Mouse (Mus musculus) neural tube, embryonic 13.5 days (tissue): ENCODE results near the gene Cdc27. TPM values are rescaled to one million over a fixed set of nuclear protein-coding genes. Genes with fewer than 3 reads are reported as not detected.
"Not testable (repeated sequence)": the region's sequence is repeated elsewhere in the genome, so short reads cannot be mapped to it uniquely, and the experiment has no call there.

Experiments used
- ATAC-seq: fragments of 200-750 bp; cut with Nextera tagmentation; 2 replicates; pipeline ENCODE4 v1.8.0; 2017; ENCODE audit warnings: low read depth, mild to moderate bottlenecking, moderate TSS enrichment, moderate library complexity
- H3K27ac ChIP-seq: fragments of 300-500 bp; sonication (generic); replicated peaks from 2 replicates; pipeline ENCODE4 v1.5.1; 2015; ENCODE audit warnings: moderate library complexity, mild to moderate bottlenecking, inconsistent platforms
- H3K27me3 ChIP-seq: fragments of 300-500 bp; sonication (generic); 2 replicates; pipeline ENCODE4 v1.6.1; 2015; ENCODE audit warnings: mild to moderate bottlenecking, inconsistent platforms
- H3K36me3 ChIP-seq: fragments of 300-500 bp; sonication (generic); 2 replicates; pipeline ENCODE4 v1.6.1; 2015; ENCODE audit warnings: mild to moderate bottlenecking, inconsistent platforms
- H3K4me1 ChIP-seq: fragments of 300-500 bp; sonication (generic); replicated peaks from 2 replicates; pipeline ENCODE4 v1.6.1; 2015; ENCODE audit warnings: inconsistent platforms
- H3K4me2 ChIP-seq: fragments of 300-500 bp; sonication (generic); 2 replicates; pipeline ENCODE4 v1.6.1; 2015; ENCODE audit warnings: inconsistent platforms, mild to moderate bottlenecking, moderate library complexity
- H3K4me3 ChIP-seq: fragments of 300-500 bp; sonication (generic); 2 replicates; pipeline ENCODE4 v1.5.1; 2015; ENCODE audit warnings: mild to moderate bottlenecking, inconsistent platforms
- H3K9ac ChIP-seq: fragments of 300-500 bp; sonication (generic); 2 replicates; pipeline ENCODE4 v1.6.1; 2015; ENCODE audit warnings: moderate library complexity, mild to moderate bottlenecking, inconsistent platforms
- H3K9me3 ChIP-seq: fragments of 300-500 bp; sonication (generic); 2 replicates; pipeline ENCODE4 v1.6.1; 2016; ENCODE audit warnings: inconsistent platforms
- WGBS: fragments of 180-500 bp; shearing (Covaris S2); methylation state at CpG from one replicate; pipeline ENCODE4 v1.1.7; 2015; 5-methylcytosine and 5-hydroxymethylcytosine counted together
- polyA plus RNA-seq: library from polyadenylated mRNA; unstranded; fragments of >200 nt; fragmentation: Nextera tagmentation; extraction: Ambion mirVana; gene quantifications from 2 replicates; pipeline ENCODE4 v1.2.1, GENCODE M21; 2015

Gene Cdc27
- polyA plus RNA-seq, 1 experiment from 2014 or later = 40.6 TPM

DNA sequence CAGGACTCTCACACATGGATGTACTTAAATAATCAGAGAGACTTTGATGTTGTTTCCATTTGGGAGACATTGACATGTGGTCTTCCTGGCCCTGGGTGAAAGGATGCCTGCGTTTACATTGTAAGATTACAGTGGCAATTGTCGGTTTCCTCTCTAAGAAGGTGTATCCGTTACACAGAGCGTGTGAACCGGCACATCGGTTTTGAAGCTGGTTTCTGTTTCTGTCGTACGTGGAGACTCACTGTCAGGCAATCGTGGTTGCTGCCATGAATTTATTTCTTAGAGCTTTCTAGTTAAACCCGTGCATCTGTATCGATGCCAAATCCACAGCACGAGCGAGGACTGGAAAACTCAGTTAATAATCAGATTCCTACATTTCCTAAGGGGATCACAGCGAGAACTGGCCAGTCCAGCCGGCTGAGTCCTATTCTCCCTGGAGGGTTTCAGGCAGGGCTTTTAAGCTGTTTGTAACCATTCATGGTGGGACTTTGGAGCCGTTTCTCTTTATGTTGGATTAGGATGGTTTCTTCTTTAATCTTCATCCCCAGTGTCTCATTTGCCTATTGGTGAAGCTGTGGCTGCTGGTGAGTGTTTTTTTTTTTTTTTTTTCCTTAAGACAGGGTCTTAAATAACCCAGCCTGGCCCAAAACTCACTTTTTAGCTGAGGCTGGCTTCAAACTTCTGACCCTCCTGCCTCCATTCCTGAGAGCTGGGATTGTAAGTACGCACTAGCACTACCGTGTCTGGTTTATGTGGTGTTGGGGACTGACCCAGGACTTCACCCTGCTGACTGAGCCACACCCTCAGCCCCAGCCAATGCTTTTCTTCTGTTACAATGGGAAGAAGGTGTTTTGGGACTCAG is 31.3 kb upstream of the Cdc27 start:
- H3K4me1 ChIP-seq = no peaks in the 10 kb centered on the region
- H3K27ac ChIP-seq = no peak overlapping the region
- no peaks in the 10 kb centered on the region for H3K27me3 ChIP-seq
- WGBS = 71% methylated on average over 18 of the region's 18 CpGs
- peak overlapping the region; percentile 16; the same call in 1 of the 2 replicates for H3K4me2 ChIP-seq
- ATAC-seq = no peak
- no peak overlapping the region for H3K4me3 ChIP-seq
- no peak overlapping the region; the same call in 1 of the 2 replicates for H3K9ac ChIP-seq
- no peaks in the 10 kb centered on the region for H3K36me3 ChIP-seq
- H3K9me3 ChIP-seq = no peaks in the 10 kb centered on the region

DNA sequence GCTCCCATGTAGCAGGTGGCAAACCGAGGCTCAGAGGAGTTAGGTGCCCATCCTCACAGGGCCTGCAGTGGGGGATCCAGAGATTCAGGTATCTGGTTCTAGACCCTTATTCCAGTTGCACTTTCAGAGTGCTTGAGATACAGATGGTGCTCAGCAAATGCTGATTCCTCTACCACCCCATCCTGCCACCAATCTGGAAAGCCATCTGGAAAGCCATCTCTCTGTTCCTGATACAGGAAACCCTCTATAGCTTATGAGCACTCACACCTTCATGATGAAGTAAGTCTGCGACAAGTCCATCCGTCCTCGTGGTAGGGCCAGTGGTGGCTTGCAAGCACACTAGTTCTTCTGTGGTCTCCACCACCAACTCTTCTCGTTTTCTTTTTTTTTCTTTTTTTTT is 30.2 kb upstream of the Cdc27 start:
- no peak overlapping the region for H3K9ac ChIP-seq
- H3K4me2 ChIP-seq = no peak overlapping the region
- no peak overlapping the region for H3K27ac ChIP-seq
- H3K36me3 ChIP-seq = no peaks in the 10 kb centered on the region
- no peak for ATAC-seq
- H3K27me3 ChIP-seq = no peaks in the 10 kb centered on the region
- WGBS = 91% methylated on average over 5 of the region's 5 CpGs
- no peaks in the 10 kb centered on the region for H3K4me1 ChIP-seq
- no peak overlapping the region for H3K4me3 ChIP-seq
- H3K9me3 ChIP-seq = no peaks in the 10 kb centered on the region

DNA sequence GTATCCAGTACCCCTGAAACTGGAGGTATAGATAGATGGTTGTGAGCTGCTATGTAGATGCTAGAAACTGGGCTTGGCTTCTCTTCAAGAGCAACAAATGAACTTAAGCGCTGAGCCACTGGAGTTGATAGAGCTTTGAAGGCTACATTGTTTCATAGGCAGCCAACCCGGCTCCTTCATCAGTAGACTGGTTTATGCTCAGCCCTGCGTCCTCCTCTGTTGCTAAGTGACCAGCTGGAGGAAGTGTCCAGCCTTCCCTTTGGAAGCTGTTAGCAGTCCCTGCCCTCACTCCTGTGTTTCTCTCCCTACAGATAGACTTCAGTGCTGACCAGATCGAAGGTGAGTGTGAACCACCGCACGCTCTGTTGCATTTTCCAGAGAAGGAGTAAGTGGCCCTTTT is 29.7 kb upstream of the Cdc27 start:
- H3K4me1 ChIP-seq = no peaks in the 10 kb centered on the region
- no peaks in the 10 kb centered on the region for H3K36me3 ChIP-seq
- no peak overlapping the region for H3K4me3 ChIP-seq
- H3K9me3 ChIP-seq = no peaks in the 10 kb centered on the region
- H3K27ac ChIP-seq = no peak overlapping the region
- WGBS = 76% methylated on average over 6 of the region's 6 CpGs
- H3K9ac ChIP-seq = no peak overlapping the region
- H3K4me2 ChIP-seq = no peak overlapping the region
- no peak for ATAC-seq
- no peaks in the 10 kb centered on the region for H3K27me3 ChIP-seq

DNA sequence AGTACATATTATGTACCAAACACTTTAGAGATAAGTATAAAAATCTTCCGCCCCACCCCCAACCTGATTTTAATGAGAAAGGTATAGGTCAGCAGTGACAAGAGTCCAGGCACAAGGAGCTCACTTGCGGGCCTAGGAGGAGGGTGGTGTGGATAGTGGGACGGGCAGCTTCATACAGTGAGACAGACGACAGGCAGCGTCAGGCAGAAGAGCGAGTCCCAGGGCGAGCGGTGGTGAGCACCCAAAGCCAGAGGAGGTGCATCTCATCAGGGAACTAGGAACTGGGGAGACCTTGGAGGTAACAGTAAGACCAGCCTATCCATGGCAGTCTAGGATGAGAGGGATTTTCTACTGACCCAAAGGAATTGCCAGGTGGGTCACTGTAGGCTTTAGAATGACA is 29.2 kb upstream of the Cdc27 start:
- Histone ChIP-seq H3K36me3 (no peaks in the 10 kb centered on the region), H3K27me3 (no peaks in the 10 kb centered on the region), H3K9ac (no peak overlapping the region), H3K4me1 (no peaks in the 10 kb centered on the region), H3K9me3 (no peaks in the 10 kb centered on the region), H3K4me2 (no peak overlapping the region), H3K4me3 (no peak overlapping the region), H3K27ac (no peak overlapping the region)
- ATAC-seq = no peak
- 95% methylated on average over 8 of the region's 8 CpGs for WGBS

- Histone ChIP-seq H3K4me2 (no peak overlapping the region), H3K27me3 (no peaks in the 10 kb centered on the region), H3K4me3 (no peak overlapping the region), H3K9me3 (no peaks in the 10 kb centered on the region), H3K4me1 (no peaks in the 10 kb centered on the region), H3K36me3 (no peaks in the 10 kb centered on the region), H3K27ac (no peak overlapping the region), H3K9ac (no peak overlapping the region)
- ATAC-seq = no peak
- 87% methylated on average over 9 of the region's 9 CpGs for WGBS
Measured at GRCm38 (mm10) chr11:104579084-104579483, 28.7 kb upstream of the Cdc27 start.

DNA sequence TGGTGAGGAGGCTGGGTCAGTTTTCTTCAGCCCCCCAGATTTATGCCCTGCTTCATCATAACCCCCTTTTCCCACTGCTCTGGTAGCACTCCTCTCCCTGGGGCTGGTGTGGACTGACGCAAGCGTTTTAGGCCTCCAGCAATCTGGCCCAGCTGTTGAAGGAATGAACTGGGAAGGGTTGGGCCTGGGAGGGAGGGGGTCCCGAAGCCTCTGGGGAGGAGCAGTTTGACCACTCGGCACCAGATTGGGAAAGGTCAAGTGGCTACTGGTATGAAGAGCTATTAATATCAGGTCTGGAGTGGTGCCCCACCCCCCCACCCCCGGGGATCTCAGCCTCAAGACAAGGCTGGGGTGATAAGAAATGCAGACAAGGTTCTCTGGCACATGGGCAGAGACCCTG is 27.7 kb upstream of the Cdc27 start:
- Histone ChIP-seq H3K9me3 (no peaks in the 10 kb centered on the region), H3K9ac (no peak overlapping the region), H3K36me3 (no peaks in the 10 kb centered on the region), H3K27me3 (no peaks in the 10 kb centered on the region), H3K27ac (no peak overlapping the region), H3K4me2 (no peak overlapping the region), H3K4me1 (no peaks in the 10 kb centered on the region), H3K4me3 (no peak overlapping the region)
- 57% methylated on average over 5 of the region's 5 CpGs for WGBS
- no peak for ATAC-seq

GRCm38 (mm10) chr11:104576772-104577612 is 26.6 kb upstream of the Cdc27 start:
- WGBS = 51% methylated on average over 10 of the region's 10 CpGs
- H3K4me3 ChIP-seq = no peak overlapping the region
- ATAC-seq = no peak
- H3K27ac ChIP-seq = no peak overlapping the region
- H3K27me3 ChIP-seq = peaks cover 4% of the 10 kb centered on the region
- H3K36me3 ChIP-seq = no peaks in the 10 kb centered on the region
- H3K9ac ChIP-seq = no peak overlapping the region
- no peak overlapping the region for H3K4me2 ChIP-seq
- no peaks in the 10 kb centered on the region for H3K4me1 ChIP-seq
- no peaks in the 10 kb centered on the region for H3K9me3 ChIP-seq

DNA sequence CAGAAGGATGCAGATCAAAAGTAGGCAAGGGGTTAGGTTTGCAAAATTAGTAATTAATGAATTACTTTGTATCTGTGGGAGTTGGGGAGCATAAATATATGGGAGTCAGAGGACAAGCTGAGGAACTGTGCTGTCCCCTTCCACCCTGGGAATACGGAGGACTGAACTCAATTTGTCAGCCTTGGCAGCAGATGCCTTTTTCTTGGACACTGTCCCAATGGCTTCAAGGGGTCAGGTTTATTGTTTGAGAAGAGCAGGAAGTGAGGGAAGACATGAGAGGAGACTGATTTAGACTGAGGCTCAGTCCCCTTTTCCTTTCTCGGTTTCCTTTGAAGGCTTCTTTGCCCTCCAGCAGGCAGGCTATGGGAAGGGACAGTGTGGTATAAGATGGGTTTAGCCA is 22.1 kb upstream of the Cdc27 start:
- Histone ChIP-seq H3K4me1 (peaks cover 5% of the 10 kb centered on the region; the same call in 1 of the 2 replicates), H3K9me3 (no peaks in the 10 kb centered on the region; the same call in 1 of the 2 replicates), H3K27me3 (peaks cover 7% of the 10 kb centered on the region), H3K27ac (no peak overlapping the region), H3K9ac (no peak overlapping the region), H3K36me3 (no peaks in the 10 kb centered on the region), H3K4me2 (no peak overlapping the region), H3K4me3 (no peak overlapping the region)
- 60% methylated on average over 2 of the region's 2 CpGs for WGBS
- ATAC-seq = no peak

DNA sequence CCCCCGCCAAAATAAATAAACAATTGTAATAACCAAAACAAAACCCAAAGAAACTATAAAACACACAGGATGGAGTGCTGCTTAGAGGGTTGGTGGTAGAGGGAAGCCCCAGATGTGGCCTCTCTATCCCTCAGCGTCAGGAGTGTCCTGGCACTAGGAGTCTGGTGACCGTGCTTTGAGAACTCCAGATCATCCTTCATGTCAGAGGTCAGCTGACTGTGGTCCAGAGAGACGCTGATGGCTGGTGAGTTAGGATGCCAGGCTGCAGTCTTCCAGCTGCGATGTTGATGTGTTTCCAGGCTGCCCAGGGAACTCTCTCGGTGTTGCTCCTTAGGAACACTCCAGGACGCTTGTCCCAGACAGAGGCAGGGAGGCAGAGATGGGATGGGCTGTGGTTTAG is 21.7 kb upstream of the Cdc27 start:
- no peak for ATAC-seq

GRCm38 (mm10) chr11:104571373-104571772 is 21.0 kb upstream of the Cdc27 start:
- ATAC-seq = not testable (repeated sequence)

More for the DNA sequence above, 21.7 kb upstream of the Cdc27 start:
- Histone ChIP-seq H3K27ac (no peak overlapping the region), H3K36me3 (no peaks in the 10 kb centered on the region), H3K9ac (no peak overlapping the region), H3K9me3 (no peaks in the 10 kb centered on the region; the same call in 1 of the 2 replicates), H3K4me1 (peaks cover 5% of the 10 kb centered on the region; the same call in 1 of the 2 replicates), H3K4me2 (no peak overlapping the region), H3K4me3 (no peak overlapping the region), H3K27me3 (peaks cover 7% of the 10 kb centered on the region)
- 61% methylated on average over 7 of the region's 7 CpGs for WGBS

DNA sequence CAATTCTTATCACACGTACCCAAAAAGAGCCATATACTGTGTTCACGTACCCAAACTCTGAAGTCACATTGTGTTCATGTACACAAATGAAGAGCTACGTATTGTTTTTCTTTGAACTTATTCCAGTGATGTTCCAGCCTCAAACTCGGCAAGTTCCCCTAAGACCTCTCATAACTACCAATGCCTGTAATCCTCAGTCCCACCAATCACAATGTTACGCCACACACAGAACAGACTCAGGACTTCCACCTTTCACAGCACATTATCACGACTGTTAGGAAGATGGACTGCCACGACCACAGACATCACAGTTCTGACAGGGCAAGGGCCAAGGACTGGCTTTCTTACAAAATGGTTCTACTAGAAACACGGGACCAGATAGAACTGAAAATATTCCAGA is 20.1 kb upstream of the Cdc27 start:
- H3K27ac ChIP-seq, H3K36me3 ChIP-seq, H3K9me3 ChIP-seq, H3K4me1 ChIP-seq, H3K27me3 ChIP-seq, H3K4me2 ChIP-seq, H3K9ac ChIP-seq, ATAC-seq, H3K4me3 ChIP-seq: not testable (repeated sequence)
- WGBS = 81% methylated on average over 8 of the region's 8 CpGs

More at GRCm38 (mm10) chr11:104571373-104571772, 21.0 kb upstream of the Cdc27 start:
- H3K36me3 ChIP-seq, H3K4me1 ChIP-seq, H3K27me3 ChIP-seq, H3K9me3 ChIP-seq, H3K27ac ChIP-seq: not testable (repeated sequence)
- H3K9ac ChIP-seq = peak overlapping the region; percentile 57
- peak overlapping the region; percentile 35 for H3K4me3 ChIP-seq
- H3K4me2 ChIP-seq = peak overlapping the region; percentile 59
- WGBS = 2% methylated on average over 28 of the region's 28 CpGs

GRCm38 (mm10) chr11:104568326-104568725 is 17.9 kb upstream of the Cdc27 start:
- no peak overlapping the region for H3K9ac ChIP-seq
- ATAC-seq = no peak
- peaks cover 7% of the 10 kb centered on the region for H3K27me3 ChIP-seq
- no peak overlapping the region for H3K4me2 ChIP-seq
- 97% methylated on average over 4 of the region's 4 CpGs for WGBS
- H3K27ac ChIP-seq = no peak overlapping the region
- no peaks in the 10 kb centered on the region; the same call in 1 of the 2 replicates for H3K9me3 ChIP-seq
- no peaks in the 10 kb centered on the region for H3K36me3 ChIP-seq
- no peak overlapping the region for H3K4me3 ChIP-seq
- H3K4me1 ChIP-seq = peaks cover 5% of the 10 kb centered on the region; the same call in 1 of the 2 replicates
